Mouse (Mus musculus): Measurements from ENCODE around the gene Bloc1s6. TPM values are rescaled to one million over a fixed set of nuclear protein-coding genes. Genes with fewer than 3 reads are reported as not detected.

Gene Bloc1s6
- total RNA-seq, 2 experiments from 2014 or later, result 38.6 to 40.1 TPM

DNA sequence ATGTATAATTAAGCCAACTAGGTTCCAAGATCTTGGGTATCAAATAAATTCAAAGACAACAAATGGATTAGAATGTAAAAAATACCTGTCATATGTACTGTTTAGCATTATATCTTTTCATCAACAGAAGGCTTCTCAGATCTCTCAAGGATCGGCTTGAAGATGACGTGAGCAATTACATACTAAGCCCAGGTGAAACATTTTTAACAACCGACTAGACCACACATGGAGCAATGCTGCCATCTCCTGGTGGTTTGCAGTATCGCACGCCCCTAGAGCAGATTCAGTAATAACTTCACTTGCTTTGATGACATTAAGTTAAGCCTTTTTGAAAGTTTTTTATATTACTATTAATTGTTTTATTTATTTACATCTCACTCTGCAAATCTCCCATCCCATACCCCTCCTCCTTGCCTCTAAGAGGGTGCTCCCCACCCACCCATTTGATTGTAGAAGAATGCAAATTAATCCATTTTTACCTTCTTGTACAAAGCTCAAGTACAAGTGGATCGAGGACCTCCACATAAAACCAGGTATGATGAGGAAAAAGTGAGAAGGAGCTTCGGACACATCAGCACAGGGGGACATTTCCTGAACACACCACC lies 15.5 kb downstream of the Bloc1s6 start:
- peak; percentile 75 to 77 for DNase-seq (ENCODE audit: low spot score in 2 of 2)
- intact Hi-C loops (cut with DNase I), result loop anchor here (10.0 kb wide), 3 partner anchors 119 to 379 kb away; partner anchors contain the start of gene AA467197

DNA sequence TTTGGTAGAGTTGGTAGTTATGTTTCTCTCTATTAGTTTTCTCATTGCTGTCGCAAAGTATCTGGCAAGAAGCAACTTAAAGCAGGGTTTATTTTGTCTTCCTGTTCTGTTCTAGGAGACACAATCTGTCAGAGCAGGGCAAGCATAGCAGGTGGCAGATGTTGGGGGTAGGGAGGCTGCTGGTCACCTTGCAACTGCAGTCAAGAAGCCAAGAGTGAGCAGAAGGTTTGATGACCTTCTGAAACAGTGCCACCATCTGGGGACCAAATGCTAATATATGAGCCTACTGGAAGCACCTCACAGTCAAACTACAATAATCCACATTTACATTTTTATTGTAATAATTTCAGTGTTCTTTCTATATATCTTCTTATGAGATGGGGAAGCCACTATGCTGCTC lies 21.5 kb downstream of the Bloc1s6 start:
- no peak for DNase-seq (ENCODE audit: low spot score in 2 of 2)
- intact Hi-C loops (cut with DNase I), result loop anchor here (10.0 kb wide), 3 partner anchors 125 to 385 kb away; partner anchors contain the start of gene AA467197

DNA sequence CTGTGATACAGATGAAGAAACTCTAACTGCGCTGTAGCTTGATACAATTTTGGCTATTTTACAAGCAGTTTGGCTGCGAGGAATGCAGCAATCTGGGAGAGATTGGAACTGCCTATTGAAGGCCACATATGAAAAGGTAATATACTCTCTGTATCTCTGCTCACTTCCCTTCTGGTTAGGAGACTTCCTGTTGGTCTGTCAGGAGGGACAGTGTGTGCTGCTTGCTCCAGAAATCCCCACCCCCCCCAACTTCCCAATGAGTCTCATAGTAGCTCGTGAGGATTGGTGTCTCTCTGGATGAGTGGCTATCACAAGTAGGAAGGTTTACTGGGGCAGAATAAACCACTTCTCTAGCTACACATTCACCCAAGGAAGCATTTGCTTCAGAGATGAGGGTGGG lies 24.7 kb downstream of the Bloc1s6 start:
- intact Hi-C loops (cut with DNase I), result no loop called here
- no peak for DNase-seq (ENCODE audit: low spot score in 2 of 2)

DNA sequence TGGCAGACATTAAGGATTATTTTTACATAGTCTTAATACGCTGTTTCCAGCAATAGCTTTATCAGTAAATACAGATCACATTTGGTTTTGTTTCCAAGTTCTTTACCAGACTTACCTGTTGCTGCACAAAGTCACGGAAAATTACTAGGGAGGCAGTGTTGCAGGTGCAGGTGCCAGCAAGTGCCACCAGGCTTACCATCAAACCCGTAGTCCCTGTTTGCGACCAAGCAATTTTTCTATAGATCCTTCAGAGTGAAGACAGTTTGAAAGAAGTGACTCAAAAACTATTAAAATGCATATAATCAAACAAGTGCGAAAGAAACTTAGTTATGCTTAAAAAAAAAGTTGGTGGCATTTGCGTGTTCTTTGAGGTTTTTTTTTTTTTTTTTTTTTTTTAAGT lies 26.2 kb downstream of the Bloc1s6 start:
- intact Hi-C loops (cut with DNase I), result no loop called here
- no peak for DNase-seq (ENCODE audit: low spot score in 2 of 2)

DNA sequence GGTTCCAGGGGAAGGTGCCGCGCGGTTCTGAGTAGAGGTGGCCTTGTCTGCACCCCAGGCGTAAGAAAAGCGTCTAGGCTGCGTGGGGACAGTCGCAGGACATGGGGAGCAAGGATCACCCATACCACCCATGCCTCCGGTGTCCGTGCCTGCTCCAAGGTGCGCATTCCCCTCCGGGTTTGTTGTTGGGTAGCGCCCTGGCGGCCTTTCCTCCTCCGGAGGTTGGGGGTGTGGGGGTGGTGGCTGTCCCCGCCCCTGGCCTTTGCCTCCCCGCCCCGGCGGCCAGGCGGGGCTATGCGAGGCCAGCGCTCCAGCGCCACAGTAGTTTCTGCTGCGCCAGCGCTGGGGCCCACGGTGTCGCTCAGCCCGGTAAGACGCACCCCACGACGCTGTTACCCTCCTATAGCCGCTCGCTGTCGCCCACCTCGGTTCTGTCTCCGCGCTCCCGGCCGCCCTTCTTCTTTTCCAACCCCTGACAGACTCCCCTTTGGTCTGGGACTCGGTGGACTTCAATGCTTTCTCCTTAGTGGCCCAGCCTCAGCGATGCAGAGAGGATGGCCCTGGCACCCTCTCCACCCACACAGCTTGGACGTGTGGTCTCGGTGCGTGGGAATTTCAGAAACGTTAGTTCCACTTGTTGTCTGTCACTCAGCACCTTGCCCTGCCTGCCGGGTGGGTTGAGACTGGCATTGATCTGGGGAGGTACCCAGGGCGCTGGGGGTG lies 26.9 kb downstream of the Bloc1s6 start, which contains the start of gene Sqor:
Sqor (plus strand) TSS at position 167 of the 723 bp plus-strand sequence.
- intact Hi-C loops (cut with DNase I), result no loop called here
- DNase-seq (ENCODE audit: low spot score in 2 of 2), result peak in 1 of 2 experiments; percentile 32

DNA sequence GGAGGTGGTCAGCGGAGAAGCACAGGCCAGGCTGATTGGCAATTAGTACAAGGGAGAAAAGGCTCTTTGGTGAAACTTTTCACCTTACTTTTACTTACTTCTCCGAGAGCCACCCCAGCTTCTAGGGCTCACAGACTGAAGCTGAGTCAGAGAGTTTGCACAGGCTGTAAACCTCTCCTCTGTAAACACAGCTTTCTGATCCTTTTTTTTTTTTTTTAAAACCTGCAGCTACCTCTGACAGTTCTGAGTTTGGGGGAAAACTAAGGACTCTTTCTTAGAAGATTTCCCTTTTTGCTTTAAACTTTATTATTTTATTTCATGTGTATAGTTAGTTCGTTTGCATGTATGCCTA lies 27.5 kb downstream of the Bloc1s6 start:
- intact Hi-C loops (cut with DNase I), result no loop called here
- DNase-seq (ENCODE audit: low spot score in 2 of 2), result no peak

DNA sequence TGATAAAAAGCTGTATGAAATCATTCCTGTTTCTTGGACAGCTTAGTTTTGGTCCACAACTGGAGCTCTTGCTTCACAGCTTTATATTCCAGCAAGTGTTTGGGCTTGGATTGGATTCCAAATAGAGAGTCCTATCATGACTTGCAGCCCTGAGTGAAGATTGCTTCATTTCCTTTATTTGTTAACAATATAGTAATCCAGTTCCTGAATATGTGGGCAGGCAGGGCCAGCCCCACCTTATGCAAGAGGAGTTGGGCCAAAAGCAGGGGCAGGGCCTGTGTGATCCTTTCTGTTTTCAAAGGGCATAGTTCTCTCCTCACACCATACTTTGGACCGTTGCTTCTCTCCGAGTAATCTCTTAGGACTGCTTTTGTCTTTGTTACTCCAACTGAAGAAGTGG lies 32.7 kb downstream of the Bloc1s6 start:
- DNase-seq (ENCODE audit: low spot score in 2 of 2), result no peak
- intact Hi-C loops (cut with DNase I), result no loop called here

DNA sequence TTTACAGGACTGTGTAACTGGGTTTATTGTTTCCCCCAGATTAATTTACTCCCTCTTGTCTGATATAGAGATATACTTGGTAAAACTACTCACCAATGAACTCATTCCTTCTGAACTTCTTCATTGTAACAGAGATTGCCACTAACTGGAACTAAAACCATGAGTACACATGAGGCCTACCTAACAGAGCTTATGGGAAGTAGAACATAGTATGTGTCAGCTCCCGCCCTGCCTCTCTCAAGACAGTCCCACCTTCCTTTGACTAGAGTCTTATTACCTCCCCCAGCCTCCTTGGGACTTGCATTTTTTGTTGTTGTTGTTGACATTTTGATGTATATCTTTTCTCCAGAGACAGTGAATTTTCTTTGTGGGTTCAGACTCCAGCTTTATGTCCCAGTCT lies 34.6 kb downstream of the Bloc1s6 start:
- no peak for DNase-seq (ENCODE audit: low spot score in 2 of 2)
- intact Hi-C loops (cut with DNase I), result no loop called here

DNA sequence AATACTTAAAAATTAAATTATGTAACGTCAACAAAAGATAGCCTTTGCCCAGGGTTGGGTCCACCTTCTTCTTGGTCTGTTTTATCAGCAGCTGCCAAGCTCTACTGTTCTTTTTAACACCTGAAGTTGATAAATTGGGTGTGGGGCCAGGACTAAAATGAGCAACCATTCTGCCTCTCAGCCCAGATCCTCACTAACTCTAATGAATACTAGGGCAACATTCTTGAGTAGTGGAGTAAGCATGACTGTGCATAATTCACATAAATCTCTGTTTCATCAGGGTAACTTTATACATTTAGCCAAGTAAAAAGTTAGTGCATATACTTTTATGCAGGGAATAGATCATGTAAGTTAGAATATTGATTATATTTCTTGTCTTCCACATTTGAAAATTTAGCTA lies 37.2 kb downstream of the Bloc1s6 start:
- intact Hi-C loops (cut with DNase I), result no loop called here
- no peak for DNase-seq (ENCODE audit: low spot score in 2 of 2)

DNA sequence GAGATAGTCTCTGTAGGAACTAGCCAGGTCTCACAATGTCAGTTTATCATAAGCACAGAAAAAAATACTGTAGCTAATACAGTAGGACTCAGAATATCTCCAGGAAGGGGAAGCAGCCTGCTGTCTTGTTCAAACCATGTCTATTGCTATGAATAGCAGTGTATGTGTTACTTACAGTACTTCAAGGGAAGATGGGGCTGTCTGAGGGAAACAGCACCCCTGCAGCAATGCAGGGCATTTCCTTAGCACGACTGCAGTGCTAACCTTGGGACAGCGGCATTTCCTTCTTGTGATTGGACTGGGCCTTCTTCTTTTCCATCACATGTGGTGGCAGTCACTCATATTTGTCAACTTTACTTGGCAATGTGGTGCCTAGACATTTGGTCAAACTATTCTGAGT lies 38.5 kb downstream of the Bloc1s6 start:
- peak; percentile 19 to 23 for DNase-seq (ENCODE audit: low spot score in 2 of 2)
- intact Hi-C loops (cut with DNase I), result no loop called here

DNA sequence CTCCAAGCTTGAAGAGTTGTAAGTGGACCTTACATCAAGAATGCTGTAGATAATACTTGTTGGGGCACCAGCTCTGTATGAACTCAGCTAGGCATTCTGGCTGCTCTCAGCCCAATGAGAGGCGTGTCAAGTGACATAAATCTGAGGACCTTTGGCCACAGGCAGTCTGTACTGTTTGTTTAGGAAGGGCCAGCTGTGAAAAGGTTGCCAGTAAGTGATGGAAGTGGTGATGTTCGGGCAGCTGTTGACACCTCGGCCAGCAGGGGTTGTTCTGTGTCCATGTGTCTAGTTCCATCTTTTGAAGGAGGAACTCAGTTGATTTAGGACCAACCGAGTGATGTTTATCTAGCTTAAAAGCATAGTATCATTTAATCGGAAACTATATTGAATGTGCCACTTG lies 41.7 kb downstream of the Bloc1s6 start:
- no peak for DNase-seq (ENCODE audit: low spot score in 2 of 2)

DNA sequence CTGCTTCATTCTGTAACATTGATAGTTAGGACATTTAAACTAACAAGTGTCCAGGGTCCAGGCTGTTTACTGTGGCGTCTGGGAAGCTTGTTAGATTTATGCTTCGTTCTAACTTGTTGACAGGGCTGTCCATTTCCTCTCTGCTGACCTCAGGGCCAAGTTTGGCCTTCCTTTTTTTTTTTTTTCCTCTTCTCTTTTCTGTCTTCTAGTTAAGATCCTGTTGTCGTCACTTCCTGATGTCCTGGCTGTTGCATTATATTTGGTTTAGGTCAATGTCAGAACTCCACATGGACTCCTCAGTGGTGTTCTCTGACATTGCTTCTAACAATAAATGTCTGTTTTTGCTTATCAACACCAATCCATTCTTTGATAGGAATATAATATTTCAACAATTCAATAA lies 42.1 kb downstream of the Bloc1s6 start:
- intact Hi-C loops (cut with DNase I), result no loop called here
- DNase-seq (ENCODE audit: low spot score in 2 of 2), result no peak

More for the DNA sequence above, 41.7 kb downstream of the Bloc1s6 start:
- intact Hi-C loops (cut with DNase I), result no loop called here

DNA sequence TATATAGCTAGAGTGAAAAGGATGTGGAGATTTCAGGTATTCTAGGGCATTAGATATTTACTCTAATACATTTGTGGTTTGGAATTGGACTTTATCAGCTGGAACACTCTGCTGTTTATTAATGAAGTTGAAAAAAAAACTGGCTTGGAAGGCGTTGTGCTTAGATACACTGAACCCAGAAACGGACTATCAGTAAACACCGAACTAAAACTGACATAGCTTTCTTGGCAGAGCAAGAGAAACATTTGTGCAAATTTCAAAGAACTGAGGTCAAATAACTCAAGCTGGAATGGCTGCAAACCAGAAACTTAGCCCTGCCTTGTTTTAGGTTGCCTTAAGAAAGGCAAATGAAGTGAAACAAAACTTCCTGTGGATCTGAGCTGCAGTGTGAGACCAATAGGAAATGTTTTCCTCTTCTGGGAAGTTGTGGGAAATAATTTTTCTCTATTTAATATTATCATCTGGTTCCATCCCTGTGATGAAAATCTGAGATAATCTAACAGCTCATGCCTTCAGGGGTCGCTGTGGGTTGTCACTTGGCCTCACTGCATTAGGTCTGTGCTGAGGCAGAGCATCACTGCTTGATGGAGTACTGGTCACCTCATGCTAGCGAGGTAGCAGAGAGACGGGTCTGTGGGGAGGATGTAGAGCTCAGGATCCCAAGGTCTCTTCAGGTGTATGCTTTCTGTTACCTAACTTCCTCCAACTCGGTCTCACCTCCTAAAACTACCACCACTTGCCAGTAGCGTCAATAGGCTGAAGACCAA lies 43.5 kb downstream of the Bloc1s6 start:
- intact Hi-C loops (cut with DNase I), result no loop called here

DNA sequence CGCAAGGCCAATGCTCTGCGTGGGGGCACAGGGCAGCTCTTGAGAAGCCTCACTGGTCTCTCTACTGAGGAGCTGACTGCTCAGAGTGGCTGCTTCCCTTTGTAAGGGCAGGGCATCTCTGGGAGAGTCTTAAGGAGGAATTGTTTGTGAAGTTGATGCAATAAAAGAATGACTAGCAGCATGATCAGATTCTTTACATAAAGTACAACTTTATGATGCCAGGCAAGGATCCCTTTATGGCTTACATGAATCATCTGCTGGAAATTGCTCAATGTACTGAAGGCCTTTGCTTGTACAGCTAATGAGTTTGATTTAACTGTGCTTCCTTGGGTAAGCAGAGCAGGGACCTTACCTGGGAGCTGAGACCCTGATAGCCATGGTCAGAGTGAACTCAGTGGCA lies 45.4 kb downstream of the Bloc1s6 start:
- intact Hi-C loops (cut with DNase I), result no loop called here
- DNase-seq (ENCODE audit: low spot score in 2 of 2), result no peak

More for the DNA sequence above, 43.5 kb downstream of the Bloc1s6 start:
- no peak for DNase-seq (ENCODE audit: low spot score in 2 of 2)

DNA sequence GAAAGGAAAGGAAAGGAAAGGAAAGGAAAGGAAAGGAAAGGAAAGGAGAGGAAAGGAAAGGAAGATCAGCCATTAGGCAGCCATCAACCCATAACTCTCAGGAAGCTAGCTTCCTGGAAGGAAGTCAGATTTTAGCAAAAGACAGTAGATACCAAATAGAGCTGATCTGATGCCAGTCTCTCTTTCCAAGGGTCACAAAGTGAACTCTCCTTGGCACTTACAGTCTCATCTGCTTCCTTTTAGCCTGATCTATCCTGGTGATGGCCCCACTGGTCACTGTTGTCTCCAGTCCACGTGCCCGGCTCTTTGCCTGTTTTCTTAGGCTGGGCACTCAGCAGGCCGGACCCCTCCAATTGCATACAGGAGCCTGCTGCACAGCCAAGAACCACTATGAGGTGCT lies 46.4 kb downstream of the Bloc1s6 start:
- intact Hi-C loops (cut with DNase I), result no loop called here

DNA sequence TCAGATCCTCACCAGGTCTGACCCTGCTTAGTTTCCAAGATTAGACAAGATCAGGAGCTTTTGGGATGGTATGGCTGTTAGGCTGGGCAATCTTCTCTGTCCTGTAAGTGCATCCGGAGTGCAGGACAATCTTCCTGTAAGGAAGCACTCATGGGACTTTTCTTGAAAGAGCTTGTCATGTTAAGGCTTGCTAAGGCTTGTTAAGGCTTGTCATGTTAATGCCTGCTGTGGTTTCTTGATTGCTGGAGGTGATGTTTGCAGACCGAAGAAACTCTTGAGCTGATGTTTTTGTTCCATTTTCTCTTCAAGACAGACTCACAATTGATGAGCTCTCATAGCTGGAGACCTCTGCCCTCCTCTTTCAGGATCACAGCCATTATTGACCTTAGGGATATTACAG lies 47.9 kb downstream of the Bloc1s6 start:
- intact Hi-C loops (cut with DNase I), result no loop called here
- DNase-seq (ENCODE audit: low spot score in 2 of 2), result no peak

More for the DNA sequence above, 46.4 kb downstream of the Bloc1s6 start:
- DNase-seq (ENCODE audit: low spot score in 2 of 2), result no peak

DNA sequence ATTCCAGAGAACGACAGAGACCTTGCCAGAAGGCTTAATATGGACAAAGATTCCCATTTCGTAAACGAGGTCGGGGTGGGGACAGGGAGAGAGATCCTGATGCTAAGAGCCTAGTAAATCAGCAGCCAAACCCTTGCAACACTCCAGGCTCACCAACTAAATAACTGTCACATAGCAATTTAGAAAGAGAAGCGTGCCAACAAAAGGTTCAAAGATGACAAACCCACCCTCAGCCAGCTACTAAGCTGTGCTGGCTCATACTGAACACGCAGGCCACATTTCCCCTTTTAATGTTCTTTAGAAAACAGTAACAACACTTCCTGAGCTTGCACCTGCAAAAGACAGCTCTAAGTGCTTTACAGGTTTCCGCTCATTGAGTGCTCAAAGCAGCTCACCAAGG lies 51.0 kb downstream of the Bloc1s6 start:
- no peak for DNase-seq (ENCODE audit: low spot score in 2 of 2)
- intact Hi-C loops (cut with DNase I), result no loop called here

DNA sequence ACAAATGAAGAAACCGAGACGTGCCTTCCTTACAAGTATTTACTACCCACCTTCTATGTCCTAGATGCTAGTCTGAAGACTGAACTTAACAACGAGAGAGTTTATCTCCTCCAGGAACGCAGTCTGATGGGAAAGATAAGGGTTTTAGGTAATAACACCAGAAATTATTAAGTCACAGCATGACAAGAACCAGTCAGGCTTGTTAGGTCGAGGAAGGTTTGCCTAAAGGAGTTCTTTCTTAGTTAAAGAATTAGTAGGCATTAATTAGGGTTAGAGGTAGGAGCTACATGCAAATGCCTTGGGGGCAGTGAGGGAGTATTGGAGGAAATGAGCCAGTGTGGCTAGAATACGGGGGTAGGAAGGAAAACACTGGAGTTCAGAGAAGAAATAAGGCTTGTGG lies 51.4 kb downstream of the Bloc1s6 start:
- DNase-seq (ENCODE audit: low spot score in 2 of 2), result no peak
- intact Hi-C loops (cut with DNase I), result no loop called here
